Mouse (Mus musculus): ENCODE measurements around the gene AA467197.

- TF ChIP-seq CTCF (IDR thresholded peaks at IDR 0.05; ENCODE audit: low read depth, low read length) (no peak), POLR2A (IDR thresholded peaks at IDR 0.05; ENCODE audit: extremely low read depth, insufficient read depth, low read length) (peak; percentile 21; the same call in 1 of the 2 replicates)
Observed at GRCm38 (mm10) chr2:122610746-122611653, 25.8 kb upstream of the AA467197 start, which contains the start of gene Gatm.
